Mouse (Mus musculus) A20 (cell line): ENCODE data around the gene Lnx2.
A peak's percentile ranks its signal among the peaks of the same experiment; 100 is the strongest.

ENCODE experiments used
- DNase-seq: peaks from one replicate; pipeline ENCODE4 v3.0.0-alpha.2; 2011; ENCODE audit warnings: low read depth, low spot score

Lnx2 gene

GRCm38 (mm10) chr5:147018761-147019160 is 57.6 kb downstream of the Lnx2 start:
- DNase-seq, result no peak

GRCm38 (mm10) chr5:147017526-147017925 is 58.9 kb downstream of the Lnx2 start:
- DNase-seq, result no peak

GRCm38 (mm10) chr5:147016622-147017021 is 59.8 kb downstream of the Lnx2 start:
- no peak for DNase-seq

- DNase-seq, result peak; percentile 36
These were observed 61.2 kb downstream of the Lnx2 start for GRCm38 (mm10) chr5:147015191-147015590.

GRCm38 (mm10) chr5:147013845-147014244 is 62.5 kb downstream of the Lnx2 start:
- DNase-seq, result peak; percentile 49

- no peak for DNase-seq
These were observed 65.1 kb downstream of the Lnx2 start for GRCm38 (mm10) chr5:147011333-147011732.

GRCm38 (mm10) chr5:147003303-147003702 is 73.1 kb downstream of the Lnx2 start:
- DNase-seq, result no peak

- peak; percentile 34 for DNase-seq
These were observed 75.1 kb downstream of the Lnx2 start for GRCm38 (mm10) chr5:147001312-147001711.

GRCm38 (mm10) chr5:146998802-146999201 is 77.6 kb downstream of the Lnx2 start:
- DNase-seq, result no peak

- DNase-seq, result no peak
These were observed 79.6 kb downstream of the Lnx2 start for GRCm38 (mm10) chr5:146996812-146997211.

- DNase-seq, result no peak
These were observed 81.4 kb downstream of the Lnx2 start for GRCm38 (mm10) chr5:146994973-146995372.

- no peak for DNase-seq
These were observed 82.9 kb downstream of the Lnx2 start for GRCm38 (mm10) chr5:146993509-146993908.

- DNase-seq, result no peak
These were observed 87.3 kb downstream of the Lnx2 start for GRCm38 (mm10) chr5:146989051-146989450.

- no peak for DNase-seq
These were observed 88.8 kb downstream of the Lnx2 start for GRCm38 (mm10) chr5:146987588-146987987.

- DNase-seq, result no peak
These were observed 90.5 kb downstream of the Lnx2 start for GRCm38 (mm10) chr5:146985725-146986433.

GRCm38 (mm10) chr5:146983216-146983615 is 93.2 kb downstream of the Lnx2 start:
- DNase-seq, result peak; percentile 60

GRCm38 (mm10) chr5:146981376-146981775 is 95.0 kb downstream of the Lnx2 start:
- no peak for DNase-seq

- no peak for DNase-seq
These were observed 101.6 kb downstream of the Lnx2 start for GRCm38 (mm10) chr5:146974781-146975123.

GRCm38 (mm10) chr5:146973858-146974780 is 102.3 kb downstream of the Lnx2 start:
- no peak for DNase-seq

- no peak for DNase-seq
These were observed 103.0 kb downstream of the Lnx2 start for GRCm38 (mm10) chr5:146973353-146973752.

GRCm38 (mm10) chr5:146971776-146972561 is 104.4 kb downstream of the Lnx2 start:
- DNase-seq, result no peak
